Mouse (Mus musculus): Measurements from ENCODE around the gene Etfa. TPM values are rescaled to one million over a fixed set of nuclear protein-coding genes. Genes with fewer than 3 reads are reported as not detected.

Etfa gene
- polyA plus RNA-seq, 1 experiment from 2014 or later = 466 TPM

DNA sequence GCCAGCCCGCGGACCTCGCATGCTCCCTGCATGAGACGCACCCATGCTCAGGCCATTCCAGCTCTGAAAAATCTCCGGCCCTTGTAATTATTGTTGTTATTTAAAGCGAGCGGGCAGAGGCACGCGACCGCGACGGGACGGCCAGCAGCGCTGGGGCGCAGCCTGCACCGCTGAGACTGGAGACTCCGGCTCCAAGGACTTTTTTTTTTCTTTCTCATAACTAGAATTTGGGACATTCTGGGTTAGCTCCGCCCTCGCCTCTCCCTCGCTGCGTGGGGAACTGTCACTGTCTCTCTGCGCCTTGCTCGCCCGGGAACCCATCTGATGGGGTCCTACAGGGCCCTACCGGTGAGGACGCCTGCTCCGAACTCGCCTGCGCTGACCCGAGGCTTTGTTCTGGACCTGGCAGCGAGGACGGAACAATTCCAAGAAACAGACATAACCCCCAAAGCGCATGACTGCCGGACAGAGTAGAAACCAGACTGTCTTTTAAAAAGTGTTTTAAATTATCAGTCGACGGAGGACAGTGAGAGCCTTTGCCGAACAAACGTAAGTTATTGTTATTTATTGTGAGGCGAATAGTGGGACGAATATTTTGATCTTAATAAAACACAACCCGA lies 33.6 kb upstream of the Etfa start:
- 0 out of 2 replicates have a peak, but pooled peaks cover 3% of the 10 kb centered on the region for H3K9me3 ChIP-seq (ENCODE audit: low read length)
- no peak for TF ChIP-seq CTCF (IDR thresholded peaks at IDR 0.05; ENCODE audit: low read depth)
- no peak for TF ChIP-seq EP300 (IDR thresholded peaks at IDR 0.05; ENCODE audit: low read depth)
- H3K4me1 ChIP-seq (ENCODE audit: insufficient read depth) = peaks cover 36% of the 10 kb centered on the region

GRCm38 (mm10) chr9:55544861-55545555 lies 33.0 kb upstream of the Etfa start:
- ATAC-seq (no peak), DNase-seq (peak; percentile 46)
- H3K4me1 ChIP-seq (ENCODE audit: insufficient read depth) = peaks cover 37% of the 10 kb centered on the region
- 0 out of 2 replicates have a peak, but pooled peaks cover 3% of the 10 kb centered on the region for H3K9me3 ChIP-seq (ENCODE audit: low read length)
- H3K27me3 ChIP-seq (ENCODE audit: insufficient read depth, low read length) = peaks cover 95% of the 10 kb centered on the region
- no peak overlapping the region for H3K9ac ChIP-seq (replicated peaks)
- H3K4me3 ChIP-seq (ENCODE audit: low read depth, low read length) = peak overlapping the region; percentile 30; the same call in 1 of the 2 replicates
- WGBS (ENCODE audit: insufficient replicate concordance) = 2% methylated on average over 30 of the region's 30 CpGs
- TF ChIP-seq CTCF (IDR thresholded peaks at IDR 0.05; ENCODE audit: low read depth) (no peak), EP300 (IDR thresholded peaks at IDR 0.05; ENCODE audit: low read depth) (no peak)
- H3K36me3 ChIP-seq (replicated peaks; ENCODE audit: insufficient read depth, low read length) = no peaks in the 10 kb centered on the region
- no peak overlapping the region for H3K27ac ChIP-seq (ENCODE audit: low read depth)
- H3K4me2 ChIP-seq (ENCODE audit: low read depth, low read length) = 0 out of 2 replicates have a peak overlapping the region, but pooled peaks have one; percentile 20

More for the DNA sequence above, 33.6 kb upstream of the Etfa start:
- H3K27ac ChIP-seq (ENCODE audit: low read depth) = no peak overlapping the region
- H3K4me2 ChIP-seq (ENCODE audit: low read depth, low read length) = 0 out of 2 replicates have a peak overlapping the region, but pooled peaks have one; percentile 20
- peak overlapping the region; percentile 30 for H3K4me3 ChIP-seq (ENCODE audit: low read depth, low read length)
- DNase-seq (no peak), ATAC-seq (no peak)
- WGBS (ENCODE audit: insufficient replicate concordance) = 8% methylated on average over 41 of the region's 41 CpGs
- H3K9ac ChIP-seq (replicated peaks) = no peak overlapping the region
- H3K27me3 ChIP-seq (ENCODE audit: insufficient read depth, low read length) = peaks cover 91% of the 10 kb centered on the region
- no peaks in the 10 kb centered on the region for H3K36me3 ChIP-seq (replicated peaks; ENCODE audit: insufficient read depth, low read length)

DNA sequence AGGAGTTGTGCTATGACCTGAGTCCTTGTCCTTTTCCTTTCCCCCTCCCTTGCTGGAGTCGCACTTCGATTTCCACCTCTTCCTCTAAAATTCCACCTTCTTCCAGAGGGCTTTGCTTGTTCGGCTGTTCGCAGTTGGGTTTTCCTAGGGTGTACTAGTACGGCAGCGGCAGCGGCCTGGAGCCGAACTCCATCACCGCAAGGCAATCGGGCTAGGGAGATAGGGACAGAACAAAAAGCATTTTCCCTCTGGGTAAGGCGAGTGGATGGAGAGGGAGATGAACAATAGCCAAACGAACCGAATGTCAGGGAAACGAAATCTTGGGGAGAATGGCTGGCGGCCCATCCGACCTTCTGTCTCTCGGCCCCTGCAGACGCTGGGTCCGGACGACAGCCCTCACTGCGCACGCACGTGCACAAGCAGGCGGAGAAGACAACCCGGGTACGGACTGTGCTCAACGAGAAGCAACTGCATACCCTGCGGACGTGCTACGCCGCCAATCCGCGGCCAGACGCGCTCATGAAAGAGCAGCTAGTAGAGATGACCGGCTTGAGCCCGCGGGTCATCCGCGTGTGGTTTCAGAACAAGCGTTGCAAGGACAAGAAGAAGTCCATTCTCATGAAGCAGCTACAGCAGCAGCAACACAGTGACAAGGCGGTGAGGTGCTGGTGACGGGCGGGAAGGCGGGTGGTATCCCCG lies 31.8 kb upstream of the Etfa start:
- Histone ChIP-seq H3K27ac (ENCODE audit: low read depth) (no peak overlapping the region), H3K27me3 (ENCODE audit: insufficient read depth, low read length) (peaks cover 95% of the 10 kb centered on the region), H3K36me3 (replicated peaks; ENCODE audit: insufficient read depth, low read length) (no peaks in the 10 kb centered on the region), H3K4me3 (ENCODE audit: low read depth, low read length) (peak overlapping the region; percentile 28), H3K4me1 (ENCODE audit: insufficient read depth) (peaks cover 40% of the 10 kb centered on the region), H3K9me3 (ENCODE audit: low read length) (0 out of 2 replicates have a peak, but pooled peaks cover 3% of the 10 kb centered on the region), H3K4me2 (ENCODE audit: low read depth, low read length) (peak overlapping the region; percentile 48; the same call in 1 of the 2 replicates), H3K9ac (replicated peaks) (no peak overlapping the region)
- TF ChIP-seq EP300 (IDR thresholded peaks at IDR 0.05; ENCODE audit: low read depth) (no peak), CTCF (IDR thresholded peaks at IDR 0.05; ENCODE audit: low read depth) (no peak)
- WGBS (ENCODE audit: insufficient replicate concordance) = 1% methylated on average over 46 of the region's 46 CpGs
- DNase-seq = peak; percentile 44
- no peak for ATAC-seq

- DNase-seq = no peak
- Histone ChIP-seq H3K9me3 (ENCODE audit: low read length) (0 out of 2 replicates have a peak, but pooled peaks cover 3% of the 10 kb centered on the region), H3K4me1 (ENCODE audit: insufficient read depth) (peaks cover 40% of the 10 kb centered on the region), H3K4me3 (ENCODE audit: low read depth, low read length) (no peak overlapping the region), H3K27me3 (ENCODE audit: insufficient read depth, low read length) (peaks cover 95% of the 10 kb centered on the region), H3K27ac (ENCODE audit: low read depth) (no peak overlapping the region), H3K36me3 (replicated peaks; ENCODE audit: insufficient read depth, low read length) (no peaks in the 10 kb centered on the region), H3K4me2 (ENCODE audit: low read depth, low read length) (no peak overlapping the region), H3K9ac (replicated peaks) (no peak overlapping the region)
- TF ChIP-seq EP300 (IDR thresholded peaks at IDR 0.05; ENCODE audit: low read depth) (no peak), CTCF (IDR thresholded peaks at IDR 0.05; ENCODE audit: low read depth) (no peak)
- 9% methylated on average over 8 of the region's 8 CpGs for WGBS (ENCODE audit: insufficient replicate concordance)
- no peak for ATAC-seq
Measured at GRCm38 (mm10) chr9:55543336-55543702, 31.3 kb upstream of the Etfa start.

- peak; percentile 27 for DNase-seq
- H3K9ac ChIP-seq (replicated peaks) = no peak overlapping the region
- H3K27ac ChIP-seq (ENCODE audit: low read depth) = no peak overlapping the region
- ATAC-seq = 0 out of 2 replicates have a peak, but pooled peaks have one; percentile 7
- H3K4me3 ChIP-seq (ENCODE audit: low read depth, low read length) = peak overlapping the region; percentile 45
- TF ChIP-seq EP300 (IDR thresholded peaks at IDR 0.05; ENCODE audit: low read depth) (no peak), CTCF (IDR thresholded peaks at IDR 0.05; ENCODE audit: low read depth) (no peak)
- H3K9me3 ChIP-seq (ENCODE audit: low read length) = 0 out of 2 replicates have a peak, but pooled peaks cover 3% of the 10 kb centered on the region
- peaks cover 97% of the 10 kb centered on the region for H3K27me3 ChIP-seq (ENCODE audit: insufficient read depth, low read length)
- H3K4me2 ChIP-seq (ENCODE audit: low read depth, low read length) = peak overlapping the region; percentile 70
- peaks cover 40% of the 10 kb centered on the region for H3K4me1 ChIP-seq (ENCODE audit: insufficient read depth)
- 3% methylated on average over 54 of the region's 59 CpGs for WGBS (ENCODE audit: insufficient replicate concordance)
- H3K36me3 ChIP-seq (replicated peaks; ENCODE audit: insufficient read depth, low read length) = no peaks in the 10 kb centered on the region
Measured at GRCm38 (mm10) chr9:55542366-55543325, 30.6 kb upstream of the Etfa start.
